ENCODE assay signal across 11 mouse cellular contexts in the genomic region with DNA sequence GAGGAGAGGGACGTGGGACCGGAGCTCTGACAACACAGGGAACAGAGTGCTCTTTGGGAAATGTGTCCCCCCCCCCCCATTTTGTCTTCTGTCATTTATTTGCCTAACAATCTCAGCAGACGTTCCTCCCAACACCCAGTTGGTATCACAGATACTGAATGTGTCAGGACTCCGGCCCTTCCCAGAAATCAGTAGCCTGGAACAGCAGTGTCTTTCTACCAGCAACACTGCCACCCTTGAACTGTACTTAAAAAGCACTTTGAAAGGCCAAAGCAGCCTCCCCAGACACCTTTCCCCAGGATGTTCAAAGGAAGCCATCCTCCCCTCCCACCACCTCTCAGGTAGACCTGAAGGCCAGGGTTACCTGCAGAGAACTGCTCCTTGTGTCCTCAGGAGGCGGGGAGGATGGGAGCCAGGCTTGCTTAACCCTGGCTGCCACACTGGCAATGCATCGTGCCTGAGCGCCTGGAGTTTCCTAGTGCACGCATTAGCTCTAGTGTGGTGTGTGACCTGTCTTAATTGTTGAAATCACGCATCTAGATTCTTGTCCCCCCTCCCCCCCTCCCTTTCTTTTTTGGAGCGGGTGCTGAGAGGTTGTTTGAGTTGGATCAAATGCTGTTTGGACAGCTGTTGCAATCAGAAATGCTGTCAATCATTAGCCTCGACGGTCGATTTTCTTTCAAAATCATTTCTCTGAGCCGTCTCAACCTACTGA. TPM values are rescaled to one million over a fixed set of nuclear protein-coding genes. Genes with fewer than 3 reads are reported as not detected.
DNase-seq lines count a peak whose midpoint lies in the region; ATAC-seq lines count a peak whose summit lies in the region.
"Had no signal": no experiment of that assay in that cellular context is flagged by ENCODE, and none has a peak within 500 bp of the region (broad histone marks: within the 10 kb centered on the region; RNA-seq: fewer than 3 reads in every experiment).

No protein-coding gene starts in this region.

- no peak for ATAC-seq in limb, embryonic 13.5 days (ENCODE audit: low FRiP score, low read depth)
- ATAC-seq in liver, embryonic 16.5 days (ENCODE audit: low read depth), result peak; percentile 52

- H3K9me3 ChIP-seq in limb, embryonic 13.5 days, result no peaks in the 10 kb centered on the region
- no peaks in the 10 kb centered on the region for H3K9me3 ChIP-seq in limb, embryonic 10.5 days (replicated peaks)
- H3K9me3 ChIP-seq in liver, embryonic 16.5 days (replicated peaks; ENCODE audit: control insufficient read depth, low read length), result no peaks in the 10 kb centered on the region

- H3K9ac ChIP-seq in limb, embryonic 13.5 days, result no peak overlapping the region
- H3K9ac ChIP-seq in liver, embryonic 16.5 days (ENCODE audit: low read depth, low read length), result no peak overlapping the region
- H3K9ac ChIP-seq: hindbrain, embryonic 14.5 days had no signal

- 66% methylated on average over 14 of the region's 14 CpGs for WGBS in limb, embryonic 13.5 days
- WGBS in limb, embryonic 10.5 days, result 75% methylated on average over 14 of the region's 14 CpGs
- 40% methylated on average over 14 of the region's 14 CpGs for WGBS in liver, embryonic 16.5 days (ENCODE audit: insufficient replicate concordance)

- 0 out of 2 replicates have a peak overlapping the region, but pooled peaks have one; percentile 10 for H3K27ac ChIP-seq in limb, embryonic 13.5 days
- no peak overlapping the region for H3K27ac ChIP-seq in limb, embryonic 10.5 days
- H3K27ac ChIP-seq in liver, embryonic 16.5 days (ENCODE audit: low read length), result no peak overlapping the region; the same call in 1 of the 2 replicates
- H3K27ac ChIP-seq: hindbrain, embryonic 14.5 days had no signal

- H3K4me1 ChIP-seq in limb, embryonic 13.5 days, result peaks cover 90% of the 10 kb centered on the region
- peaks cover 69% of the 10 kb centered on the region for H3K4me1 ChIP-seq in limb, embryonic 10.5 days
- H3K4me1 ChIP-seq in liver, embryonic 16.5 days (ENCODE audit: control insufficient read depth, low read depth, low read length), result peaks cover 21% of the 10 kb centered on the region

- peaks cover 85% of the 10 kb centered on the region for H3K36me3 ChIP-seq in limb, embryonic 13.5 days
- H3K36me3 ChIP-seq in limb, embryonic 10.5 days, result peaks cover 90% of the 10 kb centered on the region
- no peaks in the 10 kb centered on the region for H3K36me3 ChIP-seq in liver, embryonic 16.5 days (ENCODE audit: control insufficient read depth, insufficient read depth)

- DNase-seq in limb, embryonic 10.5 days (ENCODE audit: low spot score), result no peak
- DNase-seq in adipocyte (ENCODE audit: low spot score), result peak; percentile 51
- peak; percentile 72 for DNase-seq in kidney, adult 9 months
- DNase-seq in right cerebral cortex, postnatal 4 days, result no peak
- no peak for DNase-seq in spleen, postnatal 36 days (ENCODE audit: low spot score in 2 of 2)
- no peak for DNase-seq in urinary bladder, postnatal 4 days (ENCODE audit: low spot score in 2 of 2)
- DNase-seq: cerebellum, adult 11-12 months; spleen, adult 18-20 months had no signal

- no peak overlapping the region for H3K4me3 ChIP-seq in limb, embryonic 13.5 days
- H3K4me3 ChIP-seq in limb, embryonic 10.5 days, result no peak overlapping the region
- no peak overlapping the region for H3K4me3 ChIP-seq in liver, embryonic 16.5 days (ENCODE audit: low read depth, low read length)

- H3K27me3 ChIP-seq in limb, embryonic 13.5 days, result no peaks in the 10 kb centered on the region
- peaks cover 6% of the 10 kb centered on the region; the same call in 1 of the 2 replicates for H3K27me3 ChIP-seq in limb, embryonic 10.5 days (ENCODE audit: low read depth, poor library complexity, severe bottlenecking)
- H3K27me3 ChIP-seq in liver, embryonic 16.5 days (ENCODE audit: control insufficient read depth, insufficient read depth, low read depth, low read length), result no peaks in the 10 kb centered on the region

- H3K4me2 ChIP-seq in limb, embryonic 13.5 days (replicated peaks), result no peak overlapping the region
- H3K4me2 ChIP-seq in liver, embryonic 16.5 days (ENCODE audit: low read depth, low read length), result peak overlapping the region; percentile 0; the same call in 1 of the 2 replicates
- H3K4me2 ChIP-seq: hindbrain, embryonic 14.5 days had no signal

RNA-seq across cellular contexts. Expression of a gene that starts 16.7 kb away (rescaled TPM):
- 50.1 and 50.6 TPM in 2 replicates for polyA plus RNA-seq in limb, embryonic 13.5 days (2015; fragmentation: Nextera tagmentation; extraction: Ambion mirVana)
- polyA plus RNA-seq in limb, embryonic 10.5 days (2016; fragmentation: Nextera tagmentation; extraction: Ambion mirVana), result 53.4 and 55.7 TPM in 2 replicates
- 3.0 and 3.6 TPM in 2 replicates for polyA plus RNA-seq in liver, embryonic 16.5 days (2015; fragmentation: Nextera tagmentation; extraction: Ambion mirVana)

Comparison
In these comparisons a context has a peak if more than half of its experiments do, and no peak if none do; other contexts are left out.
1. DNase-seq: peak in adipocyte (single experiment) and kidney, adult 9 months (single experiment); none in limb, embryonic 10.5 days (single experiment), right cerebral cortex, postnatal 4 days (single experiment), spleen, postnatal 36 days (0 of 2) and urinary bladder, postnatal 4 days (0 of 2).
2. RNA of a gene that starts 16.7 kb away (polyA plus RNA-seq): 53.4 to 55.7 TPM in limb, embryonic 10.5 days and 50.1 to 50.6 TPM in limb, embryonic 13.5 days; 3.0 to 3.6 TPM in liver, embryonic 16.5 days; every median in the first group is over 10 times any median in the second.